Mouse (Mus musculus): Measurements from ENCODE around the gene Crispld2.

Gene Crispld2

GRCm38 (mm10) chr8:120000461-120000860, 8.2 kb downstream of the Crispld2 start:
- DNase-seq (ENCODE audit: low spot score in 2 of 2): no peak

GRCm38 (mm10) chr8:120001712-120002111, 9.5 kb downstream of the Crispld2 start:
- DNase-seq (ENCODE audit: low spot score in 2 of 2): no peak

GRCm38 (mm10) chr8:120002348-120002747, 10.1 kb downstream of the Crispld2 start:
- no peak for DNase-seq (ENCODE audit: low spot score in 2 of 2)

- DNase-seq (ENCODE audit: low spot score in 2 of 2): no peak
Observed at GRCm38 (mm10) chr8:120004154-120004702, 12.0 kb downstream of the Crispld2 start.

- no peak for DNase-seq (ENCODE audit: low spot score in 2 of 2)
Observed at GRCm38 (mm10) chr8:120004705-120005381, 12.6 kb downstream of the Crispld2 start.

- DNase-seq (ENCODE audit: low spot score in 2 of 2): no peak
Observed at GRCm38 (mm10) chr8:120006645-120007160, 14.5 kb downstream of the Crispld2 start.

GRCm38 (mm10) chr8:120007178-120007577, 14.9 kb downstream of the Crispld2 start:
- DNase-seq (ENCODE audit: low spot score in 2 of 2): no peak

- no peak for DNase-seq (ENCODE audit: low spot score in 2 of 2)
Observed at GRCm38 (mm10) chr8:120009284-120009683, 17.0 kb downstream of the Crispld2 start.

GRCm38 (mm10) chr8:120012491-120012890, 20.3 kb downstream of the Crispld2 start:
- DNase-seq (ENCODE audit: low spot score in 2 of 2): no peak

- no peak for DNase-seq (ENCODE audit: low spot score in 2 of 2)
Observed at GRCm38 (mm10) chr8:120012927-120013326, 20.7 kb downstream of the Crispld2 start.

- DNase-seq (ENCODE audit: low spot score in 2 of 2): no peak
Observed at GRCm38 (mm10) chr8:120014267-120015023, 22.2 kb downstream of the Crispld2 start.

- DNase-seq (ENCODE audit: low spot score in 2 of 2): no peak
Observed at GRCm38 (mm10) chr8:120015916-120016315, 23.7 kb downstream of the Crispld2 start.

GRCm38 (mm10) chr8:120016424-120016823, 24.2 kb downstream of the Crispld2 start:
- no peak for DNase-seq (ENCODE audit: low spot score in 2 of 2)

- DNase-seq (ENCODE audit: low spot score in 2 of 2): no peak
Observed at GRCm38 (mm10) chr8:120017349-120017748, 25.1 kb downstream of the Crispld2 start.

GRCm38 (mm10) chr8:120017786-120018185, 25.5 kb downstream of the Crispld2 start:
- DNase-seq (ENCODE audit: low spot score in 2 of 2): no peak

- DNase-seq (ENCODE audit: low spot score in 2 of 2): no peak
Observed at GRCm38 (mm10) chr8:120018379-120018778, 26.1 kb downstream of the Crispld2 start.

- DNase-seq (ENCODE audit: low spot score in 2 of 2): no peak
Observed at GRCm38 (mm10) chr8:120019297-120019696, 27.1 kb downstream of the Crispld2 start.

GRCm38 (mm10) chr8:120020298-120020697, 28.1 kb downstream of the Crispld2 start:
- DNase-seq (ENCODE audit: low spot score in 2 of 2): no peak

GRCm38 (mm10) chr8:120026199-120026598, 34.0 kb downstream of the Crispld2 start:
- no peak for DNase-seq (ENCODE audit: low spot score in 2 of 2)

- no peak for DNase-seq (ENCODE audit: low spot score in 2 of 2)
Observed at GRCm38 (mm10) chr8:120026991-120027390, 34.8 kb downstream of the Crispld2 start.

GRCm38 (mm10) chr8:120030447-120030846, 38.2 kb downstream of the Crispld2 start:
- no peak for DNase-seq (ENCODE audit: low spot score in 2 of 2)

- no peak for DNase-seq (ENCODE audit: low spot score in 2 of 2)
Observed at GRCm38 (mm10) chr8:120032549-120033208, 40.4 kb downstream of the Crispld2 start.

Data from frontal cortex, postnatal 36 days (tissue).